Mouse (Mus musculus): ENCODE data around the gene Ptprd. TPM values are rescaled to one million over a fixed set of nuclear protein-coding genes. Genes with fewer than 3 reads are reported as not detected.

Ptprd gene
- polyA plus RNA-seq, 1 experiment, result 7.4 TPM

DNA sequence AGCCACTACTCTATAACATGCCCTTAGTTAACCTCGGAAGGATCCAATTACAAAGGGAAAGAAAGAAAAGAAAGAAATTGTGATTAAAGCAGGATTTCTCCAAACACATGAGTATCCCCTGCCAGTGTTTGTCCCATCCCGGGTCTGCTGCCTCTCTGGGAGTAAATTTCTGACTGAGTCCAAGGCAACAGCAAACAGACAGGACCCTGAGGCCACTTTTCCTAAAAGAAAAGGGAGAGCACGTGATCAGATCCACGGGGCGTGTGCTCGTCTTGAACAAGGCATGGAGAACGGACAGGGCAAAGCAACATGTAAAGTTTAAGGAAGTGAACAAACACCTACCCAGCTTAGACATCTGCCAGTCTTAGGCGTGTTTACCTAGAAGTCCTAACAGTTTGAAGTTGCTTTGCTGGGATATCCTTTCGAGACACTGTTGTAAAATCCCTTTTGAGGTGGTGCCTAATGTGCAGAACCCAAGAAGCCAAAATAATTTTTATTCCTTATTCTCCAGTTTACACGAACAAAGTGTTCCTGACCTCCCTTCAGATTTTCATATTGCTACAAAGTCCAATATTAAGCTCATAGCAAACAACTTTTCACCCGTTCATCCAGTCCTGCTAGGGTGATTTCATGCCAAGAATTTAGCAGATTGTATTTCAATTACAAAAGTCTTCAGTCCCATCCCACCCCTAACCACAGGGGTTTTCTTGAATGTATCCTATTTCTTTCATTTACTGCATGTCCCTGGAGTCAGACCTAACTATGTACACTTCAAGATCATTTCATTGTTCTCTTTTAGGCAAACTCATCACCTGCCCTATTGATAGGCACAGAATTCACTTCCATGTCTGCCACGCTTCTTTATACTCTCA lies 1921.9 kb downstream of the Ptprd start:
- TF ChIP-seq CTCF (IDR thresholded peaks at IDR 0.05; ENCODE audit: control insufficient read depth, insufficient read depth, low read length) (no peak), POLR2A (IDR thresholded peaks at IDR 0.05; ENCODE audit: borderline replicate concordance, control insufficient read depth, low read depth, low read length) (no peak)
- Histone ChIP-seq H3K27ac (ENCODE audit: control insufficient read depth, insufficient read depth, low read depth, low read length, poor library complexity) (no peak overlapping the region), H3K4me1 (ENCODE audit: control insufficient read depth, insufficient read depth, low read length) (no peaks in the 10 kb centered on the region), H3K4me3 (replicated peaks; ENCODE audit: control insufficient read depth, low read depth, low read length) (no peak overlapping the region)
- 71% methylated on average over 12 of the region's 12 CpGs for WGBS

DNA sequence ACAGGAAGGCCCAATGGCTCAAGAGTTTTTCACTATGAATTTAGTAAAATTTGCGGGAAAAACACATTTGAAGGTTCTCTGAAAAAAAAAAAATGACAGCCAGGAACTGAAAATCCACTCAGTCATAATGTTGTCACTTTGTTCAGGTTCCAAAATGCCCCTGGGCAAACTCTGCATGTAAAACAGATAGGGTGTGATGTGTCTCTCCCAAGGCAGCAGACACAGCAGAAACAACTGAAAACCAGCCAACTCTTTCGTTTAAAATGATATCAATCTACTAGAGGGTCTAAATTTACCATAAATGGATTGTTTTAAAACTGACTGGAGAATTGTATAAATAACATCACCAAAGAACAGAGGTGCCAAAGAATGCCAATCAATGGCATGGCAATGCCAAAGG lies 1925.7 kb downstream of the Ptprd start:
- 56% methylated on average over 2 of the region's 2 CpGs for WGBS
- TF ChIP-seq POLR2A (IDR thresholded peaks at IDR 0.05; ENCODE audit: borderline replicate concordance, control insufficient read depth, low read depth, low read length) (no peak), CTCF (IDR thresholded peaks at IDR 0.05; ENCODE audit: control insufficient read depth, insufficient read depth, low read length) (no peak)
- Histone ChIP-seq H3K4me1 (ENCODE audit: control insufficient read depth, insufficient read depth, low read length) (no peaks in the 10 kb centered on the region), H3K4me3 (replicated peaks; ENCODE audit: control insufficient read depth, low read depth, low read length) (no peak overlapping the region), H3K27ac (ENCODE audit: control insufficient read depth, insufficient read depth, low read depth, low read length, poor library complexity) (no peak overlapping the region)

DNA sequence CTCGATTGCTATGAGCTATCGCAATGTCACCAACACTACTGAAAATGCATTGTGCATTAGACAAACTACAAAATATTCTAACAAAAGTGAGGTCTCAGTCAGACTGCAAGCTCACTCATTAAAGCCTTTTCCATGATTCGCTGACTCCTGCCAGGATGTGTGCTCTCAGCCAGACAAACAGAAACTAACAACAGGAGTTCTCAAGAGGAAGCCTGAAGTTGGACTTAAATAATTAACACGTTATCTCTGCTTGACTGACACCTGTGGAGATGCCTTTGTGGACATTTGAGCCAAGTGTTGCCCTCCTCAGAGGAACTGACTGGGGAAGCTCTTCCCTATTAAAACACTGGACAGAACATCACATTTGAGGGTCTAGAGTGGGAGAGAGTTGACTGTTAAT lies 1928.9 kb downstream of the Ptprd start:
- Histone ChIP-seq H3K4me1 (ENCODE audit: control insufficient read depth, insufficient read depth, low read length) (no peaks in the 10 kb centered on the region), H3K27ac (ENCODE audit: control insufficient read depth, insufficient read depth, low read depth, low read length, poor library complexity) (no peak overlapping the region), H3K4me3 (replicated peaks; ENCODE audit: control insufficient read depth, low read depth, low read length) (no peak overlapping the region)
- 66% methylated on average over 4 of the region's 4 CpGs for WGBS
- TF ChIP-seq CTCF (IDR thresholded peaks at IDR 0.05; ENCODE audit: control insufficient read depth, insufficient read depth, low read length), result no peak
- no peak for TF ChIP-seq POLR2A (IDR thresholded peaks at IDR 0.05; ENCODE audit: borderline replicate concordance, control insufficient read depth, low read depth, low read length)

DNA sequence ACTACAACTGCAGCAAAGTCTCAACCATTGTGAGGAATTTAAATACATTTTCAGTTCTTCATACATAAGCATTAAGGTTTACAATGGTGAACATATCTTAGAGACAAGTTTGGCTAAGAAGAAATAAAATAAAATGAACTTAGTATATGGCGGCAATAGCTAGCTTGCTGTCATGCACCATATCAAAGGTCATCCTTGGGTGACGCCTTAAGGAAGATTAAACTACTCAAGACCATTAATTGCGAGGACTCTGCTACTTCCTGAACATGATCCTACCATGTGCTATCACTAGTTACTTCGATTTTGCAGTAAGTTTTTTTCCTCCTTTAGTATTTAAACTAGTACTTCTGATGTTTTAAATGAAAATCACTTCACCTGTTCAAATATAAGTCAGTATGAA lies 1949.0 kb downstream of the Ptprd start:
- 69% methylated on average over 4 of the region's 4 CpGs for WGBS
- Histone ChIP-seq H3K4me1 (ENCODE audit: control insufficient read depth, insufficient read depth, low read length) (no peaks in the 10 kb centered on the region), H3K4me3 (replicated peaks; ENCODE audit: control insufficient read depth, low read depth, low read length) (no peak overlapping the region), H3K27ac (ENCODE audit: control insufficient read depth, insufficient read depth, low read depth, low read length, poor library complexity) (no peak overlapping the region)
- TF ChIP-seq CTCF (IDR thresholded peaks at IDR 0.05; ENCODE audit: control insufficient read depth, insufficient read depth, low read length) (no peak), POLR2A (IDR thresholded peaks at IDR 0.05; ENCODE audit: borderline replicate concordance, control insufficient read depth, low read depth, low read length) (no peak)

DNA sequence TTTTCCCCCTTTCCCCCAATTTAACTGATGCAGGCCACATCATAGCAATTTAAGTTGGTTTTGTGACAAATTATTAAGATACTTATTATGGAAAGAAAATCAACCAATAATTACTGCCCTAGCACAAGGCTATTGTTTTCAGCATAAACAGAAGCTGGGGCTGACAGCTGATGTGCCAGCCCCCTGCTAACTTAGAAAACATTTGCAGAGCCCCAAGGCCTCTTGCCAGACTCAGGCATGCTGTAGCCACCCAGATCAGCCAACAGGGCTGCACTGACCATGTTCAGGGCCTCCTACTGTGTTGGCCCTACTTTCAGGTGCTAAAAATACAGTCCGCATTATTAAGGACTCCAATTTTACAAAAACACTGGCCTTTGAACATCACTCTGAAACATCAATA lies 1951.1 kb downstream of the Ptprd start:
- H3K4me1 ChIP-seq (ENCODE audit: control insufficient read depth, insufficient read depth, low read length), result no peaks in the 10 kb centered on the region
- H3K4me3 ChIP-seq (replicated peaks; ENCODE audit: control insufficient read depth, low read depth, low read length), result no peak overlapping the region
- TF ChIP-seq POLR2A (IDR thresholded peaks at IDR 0.05; ENCODE audit: borderline replicate concordance, control insufficient read depth, low read depth, low read length), result no peak
- no peak for TF ChIP-seq CTCF (IDR thresholded peaks at IDR 0.05; ENCODE audit: control insufficient read depth, insufficient read depth, low read length)
- H3K27ac ChIP-seq (ENCODE audit: control insufficient read depth, insufficient read depth, low read depth, low read length, poor library complexity), result no peak overlapping the region
- WGBS, result 84% methylated on average over 1 of the region's 1 CpGs

DNA sequence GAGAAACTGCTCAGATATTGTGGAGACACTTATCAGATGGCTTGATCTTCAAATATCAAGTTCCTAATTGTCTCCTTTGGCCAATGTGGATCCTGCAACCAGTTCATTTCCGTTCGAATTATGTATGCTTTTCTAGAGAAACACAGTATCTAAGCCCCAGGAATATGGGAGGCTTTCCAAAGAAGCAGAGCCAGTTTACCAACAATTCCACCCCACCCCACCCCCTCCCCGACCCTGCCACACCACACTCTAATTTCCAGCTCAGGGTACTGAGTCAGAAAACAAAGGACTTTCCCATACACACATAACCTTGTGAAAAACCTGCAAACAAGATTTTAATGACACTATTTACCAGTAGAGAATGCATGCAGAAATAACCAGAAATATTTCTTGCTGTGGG lies 1951.5 kb downstream of the Ptprd start:
- no peak overlapping the region for H3K4me3 ChIP-seq (replicated peaks; ENCODE audit: control insufficient read depth, low read depth, low read length)
- H3K4me1 ChIP-seq (ENCODE audit: control insufficient read depth, insufficient read depth, low read length), result no peaks in the 10 kb centered on the region
- 53% methylated on average over 3 of the region's 3 CpGs for WGBS
- TF ChIP-seq CTCF (IDR thresholded peaks at IDR 0.05; ENCODE audit: control insufficient read depth, insufficient read depth, low read length) (no peak), POLR2A (IDR thresholded peaks at IDR 0.05; ENCODE audit: borderline replicate concordance, control insufficient read depth, low read depth, low read length) (no peak)
- H3K27ac ChIP-seq (ENCODE audit: control insufficient read depth, insufficient read depth, low read depth, low read length, poor library complexity), result no peak overlapping the region

DNA sequence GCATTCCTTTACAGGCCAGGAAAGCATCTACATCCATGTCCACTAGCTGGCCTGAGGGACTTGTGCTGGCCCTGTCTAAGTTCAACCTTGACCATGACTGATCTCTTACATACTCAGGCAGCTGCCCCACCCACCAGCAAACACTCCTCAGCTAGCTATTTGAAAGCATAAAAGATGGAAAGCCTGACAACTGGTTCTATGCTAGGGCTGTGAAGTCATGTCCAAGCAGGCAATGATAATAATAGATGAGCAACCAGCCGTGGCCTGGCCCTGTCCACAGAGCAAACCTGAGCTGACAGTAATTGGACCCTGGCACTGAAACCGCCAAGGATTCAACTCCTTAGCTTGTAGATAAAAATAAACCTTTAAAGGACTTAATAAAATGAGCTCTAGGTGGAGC lies 1952.1 kb downstream of the Ptprd start:
- no peaks in the 10 kb centered on the region for H3K4me1 ChIP-seq (ENCODE audit: control insufficient read depth, insufficient read depth, low read length)
- no peak overlapping the region for H3K4me3 ChIP-seq (replicated peaks; ENCODE audit: control insufficient read depth, low read depth, low read length)
- no peak for TF ChIP-seq CTCF (IDR thresholded peaks at IDR 0.05; ENCODE audit: control insufficient read depth, insufficient read depth, low read length)
- no peak for TF ChIP-seq POLR2A (IDR thresholded peaks at IDR 0.05; ENCODE audit: borderline replicate concordance, control insufficient read depth, low read depth, low read length)
- H3K27ac ChIP-seq (ENCODE audit: control insufficient read depth, insufficient read depth, low read depth, low read length, poor library complexity), result no peak overlapping the region
- WGBS, result 79% methylated on average over 2 of the region's 2 CpGs

DNA sequence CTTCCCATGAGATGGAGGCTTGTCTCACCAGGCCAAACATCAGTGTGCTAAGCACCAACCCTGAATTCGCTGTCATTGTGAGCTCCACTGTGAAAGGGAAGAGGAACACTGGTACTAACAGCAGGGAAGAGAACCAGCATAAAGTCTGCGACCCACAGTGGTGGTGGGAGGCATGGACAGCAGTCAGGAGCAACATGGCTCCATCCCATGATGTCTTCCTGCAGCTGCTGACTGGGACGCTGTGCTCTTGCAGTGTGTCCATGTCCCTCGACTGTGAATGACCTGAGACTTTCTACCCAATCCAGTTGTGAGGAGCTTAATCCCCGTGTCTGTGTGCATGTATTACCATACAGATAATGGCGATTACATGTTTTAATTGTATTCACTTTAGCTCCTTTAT lies 1967.4 kb downstream of the Ptprd start:
- TF ChIP-seq CTCF (IDR thresholded peaks at IDR 0.05; ENCODE audit: control insufficient read depth, insufficient read depth, low read length) (no peak), POLR2A (IDR thresholded peaks at IDR 0.05; ENCODE audit: borderline replicate concordance, control insufficient read depth, low read depth, low read length) (no peak)
- H3K4me3 ChIP-seq (replicated peaks; ENCODE audit: control insufficient read depth, low read depth, low read length), result no peak overlapping the region
- H3K27ac ChIP-seq (ENCODE audit: control insufficient read depth, insufficient read depth, low read depth, low read length, poor library complexity), result no peak overlapping the region
- no peaks in the 10 kb centered on the region for H3K4me1 ChIP-seq (ENCODE audit: control insufficient read depth, insufficient read depth, low read length)
- 72% methylated on average over 6 of the region's 6 CpGs for WGBS
